Mouse (Mus musculus) activated CD4-positive, CD25-positive, alpha-beta regulatory T cell, adult 4 months (primary cell): ENCODE data around the gene Hsp90ab1. TPM values are rescaled to one million over a fixed set of nuclear protein-coding genes. Genes with fewer than 3 reads are reported as not detected.

Experiments
- ATAC-seq: one replicate; pipeline ENCODE4 v1.8.0; 2017
- polyA plus RNA-seq, 2 experiments: library from polyadenylated mRNA; unstranded; fragments of 100-300 nt; shearing (Covaris generic); gene quantifications; one replicate each; pipeline ENCODE4 v1.2.1; 2017

Hsp90ab1 gene
- polyA plus RNA-seq, 2 experiments from 2014 or later = 836 to 982 TPM

DNA sequence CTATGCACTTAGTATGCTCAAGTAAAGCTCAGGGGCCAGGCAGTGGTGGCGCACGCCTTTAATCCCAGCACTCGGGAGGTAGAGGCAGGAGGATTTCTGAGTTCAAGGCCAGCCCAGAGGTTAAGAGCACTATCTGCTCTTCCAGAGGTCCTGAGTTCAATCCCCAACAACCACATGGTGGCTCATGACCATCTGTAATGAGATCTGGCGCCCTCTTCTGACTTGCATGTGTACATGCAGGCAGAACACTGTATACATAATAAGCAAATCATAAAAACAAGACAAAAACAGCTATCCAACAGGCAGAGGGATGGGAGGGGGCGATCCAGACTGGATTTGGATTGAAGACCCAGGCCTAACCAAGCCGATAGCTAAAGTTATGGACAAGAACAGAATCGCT lies 5.8 kb upstream of the Hsp90ab1 start:
- ATAC-seq = no peak

GRCm38 (mm10) chr17:45578242-45578641 lies 5.2 kb upstream of the Hsp90ab1 start:
- no peak for ATAC-seq

GRCm38 (mm10) chr17:45575123-45575897 lies 2.2 kb upstream of the Hsp90ab1 start:
- no peak for ATAC-seq

- ATAC-seq = peak; percentile 41
Measured at GRCm38 (mm10) chr17:45574129-45574761, 1.2 kb upstream of the Hsp90ab1 start.

DNA sequence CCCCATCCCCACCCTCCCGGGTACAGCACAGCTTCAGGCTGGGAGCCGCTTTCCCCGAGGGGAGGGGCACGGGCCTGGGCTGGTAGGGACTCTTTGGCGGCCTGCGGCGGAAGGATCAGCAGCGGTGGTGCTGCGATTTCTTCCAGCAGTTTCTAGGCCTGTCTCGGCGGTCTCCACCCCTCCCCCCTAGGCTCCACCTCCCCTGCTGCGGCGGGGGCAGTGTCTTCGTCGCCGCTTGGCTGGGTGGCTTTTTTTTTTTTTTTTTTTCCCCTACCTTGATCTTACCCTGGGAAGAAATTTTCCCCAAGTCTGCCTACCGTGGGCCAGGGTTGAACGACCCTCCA lies 681 bp upstream of the Hsp90ab1 start:
- peak; percentile 15 for ATAC-seq

DNA sequence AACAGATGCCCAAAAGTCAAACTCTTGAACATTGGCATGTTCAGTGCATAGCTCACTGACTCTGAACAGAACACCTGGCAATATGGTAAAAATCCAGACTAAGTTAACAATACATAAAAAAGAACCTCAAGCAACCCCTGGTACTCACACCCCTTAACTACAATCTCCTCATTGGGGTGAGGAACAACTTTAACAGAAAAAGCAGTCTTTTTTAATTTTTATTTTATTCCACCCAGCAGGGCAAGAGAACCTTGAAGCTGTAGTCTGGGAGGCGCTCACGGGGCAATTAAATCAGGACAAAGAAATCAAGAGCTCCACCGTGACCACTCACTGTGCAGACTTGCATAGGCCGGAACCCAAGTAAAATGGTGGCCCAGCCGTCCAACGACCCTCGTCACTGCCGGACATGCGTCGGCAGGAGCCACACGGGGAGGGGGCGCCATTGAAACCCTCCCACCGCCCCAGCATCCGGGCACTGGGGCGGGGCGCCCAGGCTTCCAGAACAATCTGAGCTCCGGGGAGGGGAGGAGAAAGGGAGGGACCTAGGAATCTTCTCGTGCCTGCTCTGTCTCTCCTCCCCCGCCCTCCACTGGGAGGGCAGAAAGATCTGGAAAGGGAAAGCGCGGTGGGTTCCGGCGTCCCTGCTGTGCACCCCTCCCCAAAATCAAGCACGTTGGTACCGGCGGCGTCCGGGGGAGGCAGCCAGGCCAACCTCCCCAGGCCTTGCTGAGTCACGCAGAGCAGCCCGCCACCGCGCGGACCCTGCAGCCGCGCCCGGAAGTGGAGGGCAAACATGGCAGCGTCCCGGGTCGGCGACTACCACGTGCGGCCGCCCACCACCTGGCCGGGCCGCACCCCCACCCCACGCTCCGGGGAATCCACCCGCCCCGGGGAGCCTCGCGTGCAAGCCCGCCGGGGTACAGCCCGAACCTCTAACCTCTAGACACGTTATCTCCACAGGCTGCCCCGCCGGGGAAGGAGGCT lies 676 bp downstream of the Hsp90ab1 start:
- peak; percentile 26 for ATAC-seq

GRCm38 (mm10) chr17:45569999-45570398 lies 3.1 kb downstream of the Hsp90ab1 start:
- ATAC-seq = no peak

- ATAC-seq = no peak
Measured at GRCm38 (mm10) chr17:45568990-45569389, 4.1 kb downstream of the Hsp90ab1 start.

DNA sequence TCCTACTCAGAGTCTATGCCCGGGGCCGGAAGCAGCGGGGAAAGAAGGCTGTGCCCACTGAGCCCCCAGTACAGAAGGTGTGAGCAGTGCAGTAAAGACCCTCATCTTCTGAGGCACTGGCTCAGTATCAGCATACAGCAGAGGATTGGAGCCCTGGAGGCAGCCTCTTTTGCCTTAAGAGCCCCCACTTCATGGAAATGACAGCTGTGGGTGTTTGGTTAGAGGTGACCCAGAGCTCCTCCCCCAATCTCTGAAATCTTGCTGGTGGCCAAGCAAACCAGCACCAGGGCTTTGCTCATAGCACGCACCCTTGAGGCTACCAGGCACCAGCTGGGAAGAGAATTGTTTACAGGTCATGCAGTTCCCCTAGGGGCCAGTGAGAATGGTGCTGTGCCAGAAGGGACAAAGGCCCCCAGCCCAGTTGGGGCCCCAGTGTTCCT lies 5.9 kb downstream of the Hsp90ab1 start:
- ATAC-seq = no peak

GRCm38 (mm10) chr17:45566360-45567161 lies 6.5 kb downstream of the Hsp90ab1 start:
- ATAC-seq = no peak

GRCm38 (mm10) chr17:45566031-45566359 lies 7.1 kb downstream of the Hsp90ab1 start:
- ATAC-seq = no peak

- ATAC-seq = no peak
Measured at GRCm38 (mm10) chr17:45565103-45565502, 8.0 kb downstream of the Hsp90ab1 start.

- ATAC-seq = no peak
Measured at GRCm38 (mm10) chr17:45564531-45565084, 8.5 kb downstream of the Hsp90ab1 start.

DNA sequence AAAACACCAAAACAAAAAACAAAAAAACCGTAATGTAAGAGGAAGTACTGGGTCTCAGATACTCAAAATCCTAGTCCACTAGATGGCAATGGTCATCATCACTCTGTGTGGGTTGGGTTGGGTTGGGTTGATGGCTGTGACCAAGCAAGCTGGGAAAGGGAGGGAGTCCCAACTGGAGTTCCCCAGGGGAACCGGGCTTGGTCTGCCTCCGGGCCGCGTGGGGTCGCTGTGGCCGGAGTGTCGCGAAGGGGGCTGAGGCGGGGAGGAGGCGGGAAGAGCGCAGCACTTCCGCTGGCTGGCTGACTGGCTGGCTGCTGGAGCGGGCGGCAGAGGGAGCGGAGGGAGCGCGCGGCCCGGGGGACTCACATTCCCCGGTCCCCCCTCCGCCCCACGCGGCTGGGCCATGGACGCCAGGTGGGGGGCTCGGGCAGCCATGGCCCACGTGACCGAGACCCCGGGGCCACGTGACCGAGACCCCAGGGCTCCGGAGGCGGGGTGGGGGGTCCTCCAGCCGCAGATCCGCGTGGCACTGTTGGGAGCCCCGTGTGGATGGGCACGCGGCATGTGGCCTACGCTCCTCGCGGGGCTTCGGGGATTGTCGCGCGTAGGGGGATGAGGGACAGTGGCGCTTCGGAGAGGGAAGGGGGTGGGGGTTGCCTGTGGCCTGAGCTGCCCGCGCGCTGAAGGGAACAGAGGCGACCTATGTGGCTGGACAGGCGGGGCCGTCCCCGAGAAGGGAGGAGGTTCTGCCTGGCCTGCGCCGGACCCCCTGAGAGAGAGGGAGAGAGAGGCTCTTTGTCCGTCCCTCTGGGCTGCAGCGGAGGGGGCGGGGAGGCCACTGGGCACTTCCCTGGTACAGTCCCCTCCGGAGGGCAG lies 9.2 kb downstream of the Hsp90ab1 start, which contains the start of gene Slc35b2:
TSS of gene Slc35b2 (plus strand) at position 220 of the 876 bp plus-strand sequence.
- peak; percentile 76 for ATAC-seq

GRCm38 (mm10) chr17:45563216-45563615 lies 9.9 kb downstream of the Hsp90ab1 start:
- no peak for ATAC-seq

DNA sequence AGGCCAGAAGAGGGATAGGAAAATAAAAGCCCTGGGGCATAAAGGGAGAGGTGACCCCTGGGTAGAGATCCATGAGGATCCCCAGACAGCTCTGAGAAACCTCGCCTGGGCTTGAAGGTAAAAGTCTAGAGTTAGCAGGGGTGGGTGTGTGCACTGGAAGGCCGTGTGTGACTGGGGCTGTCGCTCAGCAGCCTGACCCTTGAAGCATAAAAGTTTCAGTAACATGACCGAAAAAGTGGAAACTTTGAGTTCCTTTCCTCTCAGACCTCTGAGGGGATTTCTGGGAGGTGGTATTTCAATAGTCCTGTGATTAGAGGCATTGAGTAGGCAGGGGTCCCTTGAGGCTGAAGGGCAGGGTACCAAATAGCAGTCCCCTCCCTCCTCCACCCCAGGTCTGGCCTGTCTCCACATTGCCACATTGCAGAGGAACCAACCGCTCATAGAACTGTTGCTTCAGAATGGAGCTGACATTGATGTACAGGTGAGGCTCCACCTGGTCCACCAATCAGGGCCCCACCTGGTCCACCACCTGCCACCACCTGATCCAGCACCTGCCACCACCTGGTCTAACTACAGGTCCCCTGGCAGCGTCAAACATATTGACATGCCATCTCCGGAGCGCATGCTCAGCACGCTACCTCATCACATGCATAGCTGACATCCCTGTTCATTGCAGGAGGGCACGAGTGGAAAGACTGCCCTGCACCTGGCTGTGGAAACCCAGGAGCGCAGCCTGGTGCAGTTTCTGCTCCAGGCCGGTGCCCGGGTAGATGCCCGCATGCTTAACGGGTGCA lies 13.1 kb downstream of the Hsp90ab1 start:
- ATAC-seq = no peak

- peak; percentile 58 for ATAC-seq
Measured at GRCm38 (mm10) chr17:45557998-45558862, 14.8 kb downstream of the Hsp90ab1 start.

DNA sequence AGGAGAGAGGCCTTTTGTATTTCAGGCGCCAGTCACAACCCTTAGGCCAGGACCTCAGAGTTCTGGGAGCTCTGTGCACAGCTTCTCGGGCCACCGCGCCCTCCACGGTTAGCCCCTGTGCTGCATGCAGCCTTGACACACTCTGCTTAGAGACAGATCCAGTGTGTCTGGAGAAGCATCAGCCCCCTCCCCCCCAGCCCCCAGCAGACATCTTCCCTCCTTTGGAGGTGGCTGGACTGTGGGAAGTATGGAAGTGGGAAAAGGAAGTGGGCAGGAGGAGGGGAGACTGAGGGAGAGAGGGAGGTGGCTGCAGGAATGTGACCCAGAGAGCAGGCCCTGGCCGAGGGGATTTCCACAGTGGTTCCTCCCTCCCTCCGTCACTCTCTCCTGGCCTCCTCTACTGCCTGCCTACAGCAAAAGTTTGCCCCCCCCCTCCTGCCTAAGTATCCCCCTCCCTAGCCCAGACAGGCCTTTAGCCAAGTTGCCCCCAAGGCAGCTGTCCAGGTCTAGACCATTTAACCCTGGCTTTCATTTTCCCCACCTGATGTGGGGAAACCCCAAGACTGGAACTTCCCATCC lies 15.7 kb downstream of the Hsp90ab1 start:
- no peak for ATAC-seq
